Mouse (Mus musculus): ENCODE measurements around the gene Olig2. TPM values are rescaled to one million over a fixed set of nuclear protein-coding genes. Genes with fewer than 3 reads are reported as not detected.

The Olig2 gene
- total RNA-seq, 2 experiments from 2014 or later: not detected

DNA sequence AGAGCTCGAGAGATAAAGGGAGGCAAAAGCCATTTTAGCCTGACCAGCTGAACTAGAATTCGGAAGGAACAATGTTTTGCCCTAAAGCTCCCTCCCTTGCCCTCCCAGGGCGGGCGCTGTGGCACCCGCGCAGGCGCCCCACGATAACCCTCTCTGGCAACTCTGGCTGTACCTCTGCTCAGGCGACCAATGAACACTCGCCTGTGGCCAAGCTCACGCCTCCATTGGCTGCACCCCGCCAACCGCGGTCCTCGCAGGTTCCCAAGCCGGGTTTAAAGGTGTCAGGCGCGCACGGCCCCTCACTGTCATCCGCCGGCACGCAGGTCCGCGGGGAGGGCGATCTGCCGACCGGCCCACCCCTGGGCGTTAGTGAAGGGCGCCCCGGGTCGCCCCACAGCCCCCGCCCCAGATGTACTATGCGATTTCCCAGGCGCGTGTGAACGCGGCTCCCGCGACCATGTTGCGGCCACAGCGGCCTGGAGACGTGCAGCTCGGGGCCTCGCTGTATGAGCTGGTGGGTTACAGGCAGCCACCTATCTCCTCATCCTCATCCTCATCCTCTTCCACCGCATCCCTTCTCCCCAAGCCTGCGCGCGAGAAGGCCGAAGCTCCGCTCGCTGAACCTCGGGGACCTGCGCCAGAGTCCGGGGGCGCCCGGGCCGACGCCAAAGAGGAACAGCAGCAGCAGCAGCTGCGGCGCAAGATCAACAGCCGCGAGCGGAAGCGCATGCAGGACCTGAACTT is 44.4 kb downstream of the Olig2 start, which contains the start of gene Olig1:
TSS of gene Olig1 (plus strand) at position 305 of the 744 bp plus-strand sequence.
- DNase-seq (ENCODE audit: low spot score in 2 of 2): peak in 1 of 2 experiments; percentile 40

DNA sequence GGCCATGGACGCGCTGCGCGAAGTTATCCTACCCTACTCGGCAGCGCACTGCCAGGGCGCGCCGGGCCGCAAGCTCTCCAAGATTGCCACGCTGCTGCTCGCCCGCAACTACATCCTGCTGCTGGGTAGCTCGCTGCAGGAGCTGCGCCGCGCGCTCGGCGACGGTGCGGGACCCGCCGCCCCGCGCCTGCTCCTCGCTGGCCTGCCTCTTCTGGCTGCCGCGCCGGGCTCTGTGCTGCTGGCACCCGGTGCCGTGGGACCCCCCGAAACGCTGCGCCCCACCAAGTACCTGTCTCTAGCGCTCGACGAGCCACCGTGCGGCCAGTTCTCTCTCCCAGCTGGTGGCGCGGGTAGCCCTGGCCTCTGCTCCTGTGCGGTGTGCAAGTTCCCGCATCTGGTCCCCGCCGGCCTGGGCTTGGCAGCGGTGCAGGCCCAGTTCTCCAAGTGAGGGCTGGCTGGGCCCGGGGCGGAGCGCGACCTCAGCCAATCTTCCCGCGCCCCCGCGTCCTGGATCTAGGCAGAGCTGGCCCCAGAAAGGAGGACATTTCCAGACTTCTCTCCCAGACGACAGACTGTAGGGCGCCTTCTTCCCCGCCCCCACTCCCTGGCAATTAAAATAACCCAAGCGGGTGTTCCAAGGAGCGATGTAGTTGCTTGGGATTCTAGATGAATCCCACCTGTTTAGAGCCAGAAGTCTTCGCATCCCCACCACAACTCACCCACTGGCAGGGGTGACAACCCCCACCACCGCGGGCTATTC is 45.1 kb downstream of the Olig2 start:
- no peak for DNase-seq (ENCODE audit: low spot score in 2 of 2)

GRCm38 (mm10) chr16:91270982-91271549 is 45.8 kb downstream of the Olig2 start:
- DNase-seq (ENCODE audit: low spot score in 2 of 2): no peak

DNA sequence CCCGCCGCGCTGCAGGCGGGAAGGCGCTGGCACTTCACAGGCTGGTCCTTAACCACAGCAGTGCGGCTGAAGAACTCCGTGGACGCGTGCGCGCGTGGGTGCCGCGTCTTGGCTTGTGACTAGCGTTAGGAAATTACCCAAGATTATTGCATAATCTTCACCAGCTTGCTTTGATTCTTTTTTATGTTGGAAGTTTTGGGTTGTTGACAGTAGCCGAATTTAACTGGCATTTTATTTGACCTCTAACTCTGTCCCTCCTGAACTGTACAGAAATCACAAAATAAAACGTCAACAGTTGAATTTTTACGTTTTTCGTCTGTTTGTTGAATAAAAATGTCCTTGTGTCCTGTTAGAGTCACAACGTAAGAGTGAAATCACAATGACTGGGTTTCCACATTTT is 46.4 kb downstream of the Olig2 start:
- no peak for DNase-seq (ENCODE audit: low spot score in 2 of 2)

Other genes starting within 250 kb of the Olig2 start
- gene Synj1, start 214.1 kb upstream of the Olig2 start, total RNA-seq (2021): 10 to 100 TPM; 17.2 to 23.5 TPM
- gene Paxbp1, start 180.9 kb upstream of the Olig2 start, total RNA-seq (2021): 10 to 100 TPM; 30.5 to 42.7 TPM
- 1 to 10 TPM; 3.0 to 3.7 TPM for gene 4932438H23Rik, start 130.3 kb upstream of the Olig2 start, total RNA-seq (2021)
- gene Olig1, start 44.3 kb downstream of the Olig2 start, total RNA-seq (2021): under 1 TPM in 1 of 2 experiments, not detected in 1; 0.25 TPM
- 10 to 100 TPM; 26.1 to 31.4 TPM for gene Ifnar2, start 147.3 kb downstream of the Olig2 start, total RNA-seq (2021)
- not detected for gene Gm21970, start 166.3 kb downstream of the Olig2 start, total RNA-seq (2021)
- 10 to 100 TPM; 26.3 to 27.4 TPM for gene Il10rb, start 180.7 kb downstream of the Olig2 start, total RNA-seq (2021)

All from gastrocnemius, postnatal 4 days (tissue).